Mouse (Mus musculus): ENCODE measurements around the gene Chac2. TPM values are rescaled to one million over a fixed set of nuclear protein-coding genes. Genes with fewer than 3 reads are reported as not detected.
"Not testable (repeated sequence)": the region's sequence is repeated elsewhere in the genome, so short reads cannot be mapped to it uniquely, and the experiment has no call there.

The Chac2 gene
- total RNA-seq (2014; rRNA removed) (19.0 and 22.4 TPM in 2 replicates), polyA plus RNA-seq (2015; fragmentation: Nextera tagmentation; extraction: Ambion mirVana) (35.2 and 35.3 TPM in 2 replicates)

- under 1% methylated on average over 22 of the region's 22 CpGs for WGBS
- ATAC-seq (ENCODE audit: low FRiP score) (peak; percentile 99), DNase-seq (ENCODE audit: low spot score) (peak; percentile 95)
Observed at GRCm38 (mm10) chr11:30985877-30986624, at the start of gene Chac2. Chac2 (minus strand) TSS chr11:30986350.

GRCm38 (mm10) chr11:31034958-31035357, 48.8 kb upstream of the Chac2 start:
- 94% methylated on average over 4 of the region's 4 CpGs for WGBS
- no peaks in the 10 kb centered on the region; the same call in 1 of the 2 replicates for H3K36me3 ChIP-seq (ENCODE audit: insufficient read depth, low read length)
- H3K4me1 ChIP-seq (ENCODE audit: insufficient read depth, low read length), result no peaks in the 10 kb centered on the region
- no peak for TF ChIP-seq CTCF (IDR thresholded peaks at IDR 0.05)
- no peak overlapping the region for H3K4me3 ChIP-seq (ENCODE audit: low read depth, low read length)
- ATAC-seq (ENCODE audit: low FRiP score) (no peak), DNase-seq (ENCODE audit: low spot score) (no peak)
- no peak overlapping the region for H3K9ac ChIP-seq (replicated peaks; ENCODE audit: low read length, poor library complexity, severe bottlenecking)
- H3K27me3 ChIP-seq (ENCODE audit: insufficient read depth, low read length), result no peaks in the 10 kb centered on the region
- H3K9me3 ChIP-seq (ENCODE audit: low read length), result peaks cover 6% of the 10 kb centered on the region; the same call in 1 of the 2 replicates
- no peak overlapping the region for H3K27ac ChIP-seq (ENCODE audit: low read depth, low read length)
- H3K4me2 ChIP-seq (ENCODE audit: low read depth, low read length, poor library complexity, severe bottlenecking), result no peak overlapping the region

More at GRCm38 (mm10) chr11:30985877-30986624, at the start of gene Chac2:
- H3K27me3 ChIP-seq (ENCODE audit: insufficient read depth, low read length), result no peaks in the 10 kb centered on the region
- no peaks in the 10 kb centered on the region for H3K9me3 ChIP-seq (ENCODE audit: low read length)
- H3K4me2 ChIP-seq (ENCODE audit: low read depth, low read length, poor library complexity, severe bottlenecking), result peak within 1 kb of the TSS; percentile 61
- no peaks in the 10 kb centered on the region for H3K4me1 ChIP-seq (ENCODE audit: insufficient read depth, low read length)
- H3K4me3 ChIP-seq (ENCODE audit: low read depth, low read length), result peak within 1 kb of the TSS; percentile 66
- TF ChIP-seq CTCF (IDR thresholded peaks at IDR 0.05), result no peak
- H3K9ac ChIP-seq (replicated peaks; ENCODE audit: low read length, poor library complexity, severe bottlenecking), result peak within 1 kb of the TSS; percentile 83
- H3K36me3 ChIP-seq (ENCODE audit: insufficient read depth, low read length), result no peaks in the 10 kb centered on the region
- peak within 1 kb of the TSS; percentile 63 for H3K27ac ChIP-seq (ENCODE audit: low read depth, low read length)

- H3K9ac ChIP-seq (replicated peaks; ENCODE audit: low read length, poor library complexity, severe bottlenecking); H3K36me3 ChIP-seq (ENCODE audit: insufficient read depth, low read length); H3K27ac ChIP-seq (ENCODE audit: low read depth, low read length); ATAC-seq (ENCODE audit: low FRiP score); DNase-seq (ENCODE audit: low spot score); H3K9me3 ChIP-seq (ENCODE audit: low read length); H3K4me1 ChIP-seq (ENCODE audit: insufficient read depth, low read length); H3K4me3 ChIP-seq (ENCODE audit: low read depth, low read length); H3K27me3 ChIP-seq (ENCODE audit: insufficient read depth, low read length); H3K4me2 ChIP-seq (ENCODE audit: low read depth, low read length, poor library complexity, severe bottlenecking): not testable (repeated sequence)
- WGBS, result 64% methylated on average over 15 of the region's 15 CpGs
Observed at GRCm38 (mm10) chr11:31017466-31017865, 31.3 kb upstream of the Chac2 start.

- H3K9me3 ChIP-seq (ENCODE audit: low read length); H3K27ac ChIP-seq (ENCODE audit: low read depth, low read length); ATAC-seq (ENCODE audit: low FRiP score); H3K9ac ChIP-seq (replicated peaks; ENCODE audit: low read length, poor library complexity, severe bottlenecking); DNase-seq (ENCODE audit: low spot score); H3K36me3 ChIP-seq (ENCODE audit: insufficient read depth, low read length); H3K4me3 ChIP-seq (ENCODE audit: low read depth, low read length); H3K4me1 ChIP-seq (ENCODE audit: insufficient read depth, low read length); H3K4me2 ChIP-seq (ENCODE audit: low read depth, low read length, poor library complexity, severe bottlenecking); H3K27me3 ChIP-seq (ENCODE audit: insufficient read depth, low read length): not testable (repeated sequence)
- 97% methylated on average over 1 of the region's 1 CpGs for WGBS
Observed at GRCm38 (mm10) chr11:31009668-31010067, 23.5 kb upstream of the Chac2 start.

- 94% methylated on average over 4 of the region's 4 CpGs for WGBS
- Histone ChIP-seq H3K36me3 (ENCODE audit: insufficient read depth, low read length) (no peaks in the 10 kb centered on the region), H3K9ac (replicated peaks; ENCODE audit: low read length, poor library complexity, severe bottlenecking) (no peak overlapping the region), H3K27me3 (ENCODE audit: insufficient read depth, low read length) (no peaks in the 10 kb centered on the region), H3K4me1 (ENCODE audit: insufficient read depth, low read length) (no peaks in the 10 kb centered on the region), H3K27ac (ENCODE audit: low read depth, low read length) (no peak overlapping the region), H3K9me3 (ENCODE audit: low read length) (no peaks in the 10 kb centered on the region), H3K4me3 (ENCODE audit: low read depth, low read length) (no peak overlapping the region), H3K4me2 (ENCODE audit: low read depth, low read length, poor library complexity, severe bottlenecking) (no peak overlapping the region)
- ATAC-seq (ENCODE audit: low FRiP score), result no peak
- TF ChIP-seq CTCF (IDR thresholded peaks at IDR 0.05), result no peak
- no peak for DNase-seq (ENCODE audit: low spot score)
Observed at GRCm38 (mm10) chr11:31001169-31001908, 15.2 kb upstream of the Chac2 start.

GRCm38 (mm10) chr11:31000028-31000427, 13.9 kb upstream of the Chac2 start:
- DNase-seq (ENCODE audit: low spot score) (no peak), ATAC-seq (ENCODE audit: low FRiP score) (no peak)
- Histone ChIP-seq H3K27ac (ENCODE audit: low read depth, low read length) (no peak overlapping the region), H3K36me3 (ENCODE audit: insufficient read depth, low read length) (no peaks in the 10 kb centered on the region), H3K9me3 (ENCODE audit: low read length) (no peaks in the 10 kb centered on the region), H3K4me3 (ENCODE audit: low read depth, low read length) (no peak overlapping the region), H3K27me3 (ENCODE audit: insufficient read depth, low read length) (no peaks in the 10 kb centered on the region), H3K9ac (replicated peaks; ENCODE audit: low read length, poor library complexity, severe bottlenecking) (no peak overlapping the region), H3K4me1 (ENCODE audit: insufficient read depth, low read length) (no peaks in the 10 kb centered on the region), H3K4me2 (ENCODE audit: low read depth, low read length, poor library complexity, severe bottlenecking) (no peak overlapping the region)
- WGBS, result 86% methylated on average over 2 of the region's 2 CpGs
- no peak for TF ChIP-seq CTCF (IDR thresholded peaks at IDR 0.05)
